Mouse (Mus musculus) forebrain, postnatal 0 days (tissue): ENCODE measurements around the gene Sptb. TPM values are rescaled to one million over a fixed set of nuclear protein-coding genes. Genes with fewer than 3 reads are reported as not detected.

Experiments used
- ATAC-seq: fragments of 200-750 bp; cut with Nextera tagmentation; 2 replicates; pipeline ENCODE4 v1.8.0; 2017; ENCODE audit warnings: mild to moderate bottlenecking, moderate library complexity
- DNase-seq: peaks from one replicate; pipeline ENCODE4 v3.0.0-alpha.2; 2015
- H3K27ac ChIP-seq: fragments of 300-500 bp; sonication (generic); 2 replicates; pipeline ENCODE4 v1.5.1; 2014; ENCODE audit warnings: low read depth, mild to moderate bottlenecking, antibody characterized with exemption, low read length, moderate library complexity, mixed read lengths
- H3K27me3 ChIP-seq: fragments of 300-500 bp; sonication (generic); 2 replicates; pipeline ENCODE4 v1.6.1; 2014; ENCODE audit warnings: mild to moderate bottlenecking, low read length, mixed read lengths; ENCODE audit not compliant: insufficient read depth
- H3K36me3 ChIP-seq: fragments of 300-500 bp; sonication (generic); 2 replicates; pipeline ENCODE4 v1.6.1; 2014; ENCODE audit warnings: mild to moderate bottlenecking, moderate library complexity; ENCODE audit not compliant: insufficient read depth
- H3K4me1 ChIP-seq: fragments of 300-500 bp; sonication (generic); 2 replicates; pipeline ENCODE4 v1.6.1; 2014; ENCODE audit warnings: antibody characterized with exemption; ENCODE audit not compliant: insufficient read depth
- H3K4me2 ChIP-seq: fragments of 300-500 bp; sonication (generic); 2 replicates; pipeline ENCODE4 v1.6.1; 2014; ENCODE audit warnings: low read depth, mild to moderate bottlenecking, moderate library complexity
- H3K4me3 ChIP-seq: fragments of 300-500 bp; sonication (generic); 2 replicates; pipeline ENCODE4 v1.5.1; 2014; ENCODE audit warnings: low read depth, low read length, mixed read lengths
- H3K9ac ChIP-seq: fragments of 300-500 bp; sonication (generic); 2 replicates; pipeline ENCODE4 v1.6.1; 2014; ENCODE audit warnings: mild to moderate bottlenecking
- H3K9me3 ChIP-seq: fragments of 300-500 bp; sonication (generic); 2 replicates; pipeline ENCODE4 v1.6.1; 2016; ENCODE audit warnings: low read length
- CTCF ChIP-seq: sonication (generic); IDR thresholded peaks from 2 replicates; pipeline ENCODE4 v1.5.1; 2016; ENCODE audit warnings: antibody characterized with exemption, control low read depth, low read depth
- WGBS: fragments of 180-500 bp; shearing (Covaris S2); extraction: QIAGEN DNeasy Blood & Tissue Kit; methylation state at CpG from one replicate; pipeline ENCODE4 v1.1.7; 2014; 5-methylcytosine and 5-hydroxymethylcytosine counted together
- polyA plus RNA-seq: library from polyadenylated mRNA; unstranded; fragments of >200 nt; fragmentation: Nextera tagmentation; extraction: Ambion mirVana; gene quantifications from 2 replicates; pipeline ENCODE4 v1.2.1, GENCODE M21; 2015
- total RNA-seq: library from RNA; depleted of rRNA; stranded (reverse); fragments of >200 nt; gene quantifications from 2 replicates; pipeline ENCODE4 v1.2.3, GENCODE M21; 2014

Sptb gene
- total and polyA plus RNA-seq, 2 experiments from 2014 or later, result 3.0 to 19.6 TPM

DNA sequence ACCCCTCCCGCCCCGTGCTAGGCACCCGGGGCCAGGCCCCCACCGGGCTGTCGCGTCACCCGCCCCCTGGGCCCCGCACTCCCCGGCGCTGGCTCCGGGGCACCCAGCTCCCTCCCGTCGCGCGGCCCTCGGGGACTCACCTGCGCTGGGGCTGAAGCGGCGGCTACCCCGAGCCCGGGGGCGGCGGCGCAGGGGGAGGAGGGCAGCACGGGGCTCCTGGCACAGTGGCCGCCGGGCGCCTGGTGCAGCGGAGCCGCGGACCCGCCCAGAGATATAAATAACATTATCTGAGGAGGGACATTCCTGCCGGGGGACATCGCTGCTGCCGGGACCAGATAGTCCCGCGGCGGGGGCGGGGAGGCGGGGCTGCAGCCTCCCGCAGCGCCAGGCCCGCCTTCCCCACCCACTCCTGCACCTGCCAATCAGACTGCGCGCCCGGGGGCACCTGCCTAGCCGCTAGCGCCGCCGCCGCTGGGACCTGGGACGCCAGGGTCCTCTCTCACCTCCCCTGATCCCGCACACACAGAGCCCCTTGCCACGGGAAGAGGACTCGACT lies 474 bp downstream of the Sptb start:
- peak; percentile 39; the same call in 1 of the 2 replicates for TF ChIP-seq CTCF
- Histone ChIP-seq H3K4me3 (peak overlapping the region; percentile 83), H3K4me1 (no peaks in the 10 kb centered on the region), H3K27me3 (peaks cover 14% of the 10 kb centered on the region; the same call in 1 of the 2 replicates), H3K36me3 (no peaks in the 10 kb centered on the region), H3K27ac (peak overlapping the region; percentile 67), H3K9ac (peak overlapping the region; percentile 92), H3K9me3 (no peaks in the 10 kb centered on the region), H3K4me2 (peak overlapping the region; percentile 100)
- WGBS, result 2% methylated on average over 45 of the region's 55 CpGs
- no peak for DNase-seq
- peak; percentile 87 for ATAC-seq

DNA sequence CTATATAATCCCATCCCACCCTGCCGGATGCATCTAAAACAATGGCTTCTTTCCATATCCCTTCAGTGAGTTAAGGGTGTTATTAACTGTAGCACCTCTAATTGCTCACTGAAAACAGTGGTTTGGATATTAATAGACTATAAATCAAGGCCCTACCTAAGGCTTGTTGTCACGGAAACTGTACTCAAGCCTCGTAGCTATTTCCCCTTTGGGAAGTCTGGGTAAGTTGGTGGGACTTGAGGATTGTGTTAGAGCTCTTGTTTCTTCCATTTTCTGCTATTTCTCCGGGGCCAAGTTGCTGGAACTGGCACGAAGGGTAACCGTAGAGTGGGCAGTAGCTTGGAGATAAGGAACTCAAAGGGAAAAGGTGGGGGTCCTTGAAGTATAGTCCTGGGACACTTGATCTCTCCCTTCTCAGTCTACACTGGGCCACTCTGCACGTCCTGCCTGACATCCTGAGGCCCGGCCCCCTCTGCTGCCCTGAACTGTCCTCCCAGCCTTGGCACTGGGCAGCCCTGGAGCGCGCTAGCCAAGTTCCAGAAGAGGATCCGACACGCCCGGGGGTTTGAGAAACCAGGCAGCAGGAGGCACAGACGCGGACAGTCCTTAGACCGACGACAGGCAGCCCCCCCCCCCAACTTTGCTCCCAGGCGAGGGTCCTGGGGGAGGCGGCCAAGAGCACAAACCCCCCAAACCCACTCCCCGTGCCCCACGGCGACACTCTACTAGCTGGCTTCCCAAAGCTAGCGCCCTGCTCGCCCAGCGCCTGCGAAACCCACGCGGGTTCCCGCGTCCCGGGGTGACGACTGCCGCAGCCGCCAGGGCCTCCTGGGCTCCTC lies 1.2 kb downstream of the Sptb start:
- 6% methylated on average over 34 of the region's 34 CpGs for WGBS
- H3K27ac ChIP-seq, result peak overlapping the region; percentile 67; the same call in 1 of the 2 replicates
- no peaks in the 10 kb centered on the region for H3K4me1 ChIP-seq
- ATAC-seq, result peak; percentile 50
- H3K27me3 ChIP-seq, result peaks cover 14% of the 10 kb centered on the region; the same call in 1 of the 2 replicates
- peak overlapping the region; percentile 83 for H3K4me3 ChIP-seq
- no peak for TF ChIP-seq CTCF
- DNase-seq, result peak; percentile 29
- peak overlapping the region; percentile 100 for H3K4me2 ChIP-seq
- no peaks in the 10 kb centered on the region for H3K9me3 ChIP-seq
- H3K9ac ChIP-seq, result peak overlapping the region; percentile 92
- no peaks in the 10 kb centered on the region for H3K36me3 ChIP-seq

DNA sequence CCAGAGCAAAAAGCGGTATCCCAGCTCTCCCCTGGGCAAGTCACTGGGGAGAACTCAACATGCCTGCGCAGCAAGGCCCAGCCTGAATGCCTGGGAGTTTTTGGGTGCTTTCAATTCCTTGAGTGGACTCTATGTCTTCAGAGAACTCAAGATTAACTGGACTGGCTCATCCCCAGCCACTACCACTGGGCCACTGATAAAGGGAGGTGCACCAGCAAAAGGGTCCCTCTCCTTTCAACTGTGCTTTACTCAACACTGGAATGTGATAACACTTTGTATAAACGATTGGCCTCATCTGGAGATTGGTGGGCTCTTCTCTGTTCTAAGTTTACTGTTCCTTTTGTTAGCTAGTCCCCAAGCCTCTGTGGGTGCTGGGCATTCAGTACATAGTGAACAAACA lies 2.2 kb downstream of the Sptb start:
- ATAC-seq (no peak), DNase-seq (no peak)
- peaks cover 11% of the 10 kb centered on the region; the same call in 1 of the 2 replicates for H3K27me3 ChIP-seq
- no peak overlapping the region for H3K4me3 ChIP-seq
- WGBS, result 74% methylated on average over 3 of the region's 3 CpGs
- TF ChIP-seq CTCF, result no peak
- H3K9me3 ChIP-seq, result no peaks in the 10 kb centered on the region
- H3K27ac ChIP-seq, result no peak overlapping the region
- no peak overlapping the region for H3K9ac ChIP-seq
- no peak overlapping the region for H3K4me2 ChIP-seq
- no peaks in the 10 kb centered on the region for H3K4me1 ChIP-seq
- no peaks in the 10 kb centered on the region for H3K36me3 ChIP-seq

DNA sequence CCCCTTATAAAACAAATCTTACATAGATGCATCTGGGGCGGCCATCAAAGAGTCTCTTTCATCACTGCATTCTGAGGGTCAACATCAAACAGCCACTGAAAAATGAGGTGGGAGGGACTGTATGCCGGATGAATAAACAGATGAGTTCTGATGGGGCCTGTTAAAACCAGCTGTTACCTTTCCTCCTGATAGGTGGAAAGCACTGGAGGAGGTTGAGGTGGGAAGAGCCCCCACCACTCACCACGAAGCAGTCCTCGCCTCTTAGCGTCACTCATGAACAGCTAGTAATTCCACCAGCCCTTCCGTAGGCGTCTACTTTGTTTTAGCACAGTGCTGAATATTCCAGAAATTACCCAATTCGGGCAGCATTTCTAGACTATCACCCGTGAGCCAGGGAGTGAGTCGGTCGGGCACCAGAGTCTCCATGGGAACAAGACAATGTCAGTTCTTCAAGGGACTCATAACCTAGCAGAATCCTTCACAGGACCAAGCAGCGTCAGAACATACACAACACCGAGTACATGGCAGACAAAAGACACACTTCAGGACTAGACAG lies 13.9 kb downstream of the Sptb start:
- H3K27me3 ChIP-seq, result no peaks in the 10 kb centered on the region
- TF ChIP-seq CTCF, result no peak
- 0 out of 2 replicates have a peak, but pooled peaks cover 7% of the 10 kb centered on the region for H3K4me1 ChIP-seq
- H3K9ac ChIP-seq, result no peak overlapping the region
- H3K4me3 ChIP-seq, result no peak overlapping the region
- H3K4me2 ChIP-seq, result no peak overlapping the region
- no peaks in the 10 kb centered on the region for H3K9me3 ChIP-seq
- no peak for DNase-seq
- 84% methylated on average over 13 of the region's 13 CpGs for WGBS
- H3K36me3 ChIP-seq, result no peaks in the 10 kb centered on the region
- no peak overlapping the region for H3K27ac ChIP-seq
- no peak; the same call in 1 of the 2 replicates for ATAC-seq

DNA sequence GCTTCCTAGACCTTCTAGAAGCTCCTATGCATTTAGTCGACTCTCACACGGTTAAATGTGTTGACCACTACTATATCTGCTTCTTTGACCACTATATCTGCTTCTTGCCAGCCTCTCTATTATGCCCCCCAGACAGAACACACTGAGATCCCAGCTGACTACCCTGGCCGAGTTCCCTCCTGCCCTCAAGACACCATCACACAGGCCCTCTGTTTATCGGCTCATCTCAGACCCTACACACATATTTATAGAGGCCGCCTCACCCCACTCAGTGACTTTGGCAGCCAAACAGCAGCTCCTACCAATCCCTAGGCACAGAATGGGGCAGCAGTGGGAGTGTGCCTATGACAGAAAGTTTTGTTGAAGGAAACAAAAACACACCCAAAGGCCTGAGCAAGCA lies 14.6 kb downstream of the Sptb start:
- H3K4me1 ChIP-seq, result 0 out of 2 replicates have a peak, but pooled peaks cover 7% of the 10 kb centered on the region
- H3K36me3 ChIP-seq, result no peaks in the 10 kb centered on the region
- H3K4me2 ChIP-seq, result no peak overlapping the region
- no peak for DNase-seq
- H3K9me3 ChIP-seq, result no peaks in the 10 kb centered on the region
- H3K27me3 ChIP-seq, result no peaks in the 10 kb centered on the region
- H3K27ac ChIP-seq, result no peak overlapping the region
- no peak overlapping the region for H3K4me3 ChIP-seq
- peak; percentile 50 for ATAC-seq
- no peak for TF ChIP-seq CTCF
- WGBS, result 63% methylated on average over 5 of the region's 5 CpGs
- H3K9ac ChIP-seq, result no peak overlapping the region

DNA sequence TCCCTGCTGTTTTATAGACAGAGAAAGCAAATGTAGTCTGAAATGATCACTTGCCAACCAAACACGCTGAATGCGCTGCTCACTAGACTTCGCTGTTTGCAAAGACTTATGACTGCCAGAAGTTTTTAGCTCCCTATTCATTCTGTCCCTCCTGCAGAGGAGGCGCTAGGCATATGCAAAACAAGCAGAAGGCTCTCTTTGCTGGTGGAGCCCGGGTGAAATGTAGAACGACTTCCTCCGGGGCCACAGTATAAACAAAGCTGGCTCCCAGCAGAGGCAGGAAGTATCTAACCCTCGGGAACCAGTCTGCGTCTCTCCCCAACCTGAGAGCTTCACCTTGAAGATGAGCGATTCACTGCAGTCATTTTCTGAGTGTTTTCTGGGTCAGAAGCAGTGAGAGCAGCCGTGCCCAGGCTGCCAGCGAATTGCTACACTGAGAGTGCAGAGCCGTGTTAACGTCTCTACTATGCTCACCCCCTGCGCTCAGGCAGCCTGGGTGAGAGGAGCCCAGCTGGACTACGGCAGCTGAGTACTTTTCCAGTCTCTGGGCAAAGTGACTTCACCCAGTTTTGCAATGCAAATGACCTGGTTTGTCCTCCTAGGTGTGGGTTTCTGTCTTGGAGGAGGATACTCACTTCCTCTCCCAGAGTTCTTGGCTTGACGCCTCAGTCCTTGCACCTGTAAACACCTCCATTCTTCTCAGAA lies 15.4 kb downstream of the Sptb start:
- Histone ChIP-seq H3K9ac (no peak overlapping the region), H3K27ac (peak overlapping the region; percentile 10; the same call in 1 of the 2 replicates), H3K4me1 (0 out of 2 replicates have a peak, but pooled peaks cover 7% of the 10 kb centered on the region), H3K9me3 (no peaks in the 10 kb centered on the region), H3K27me3 (no peaks in the 10 kb centered on the region), H3K4me2 (peak overlapping the region; percentile 40), H3K4me3 (no peak overlapping the region), H3K36me3 (no peaks in the 10 kb centered on the region)
- TF ChIP-seq CTCF, result 0 out of 2 replicates have a peak, but pooled peaks have one; percentile 7
- peak; percentile 83 for ATAC-seq
- WGBS, result 4% methylated on average over 17 of the region's 17 CpGs
- DNase-seq, result peak; percentile 55
